Mouse (Mus musculus) intestine, postnatal 0 days (tissue): ENCODE results near the gene Cd3eap. TPM values are rescaled to one million over a fixed set of nuclear protein-coding genes. Genes with fewer than 3 reads are reported as not detected.

Source experiments
- ATAC-seq: fragments of 200-750 bp; cut with Nextera tagmentation; 2 replicates; pipeline ENCODE4 v1.8.0; 2017; ENCODE audit warnings: mild to moderate bottlenecking, moderate TSS enrichment, moderate library complexity
- H3K27ac ChIP-seq: fragments of 300-500 bp; sonication (generic); 2 replicates; pipeline ENCODE4 v1.5.1; 2014; ENCODE audit warnings: mild to moderate bottlenecking, low read depth, low read length, moderate library complexity
- H3K27me3 ChIP-seq: fragments of 300-500 bp; sonication (generic); replicated peaks from 2 replicates; pipeline ENCODE4 v1.6.1; 2014; ENCODE audit warnings: low read length, mixed read lengths; ENCODE audit not compliant: control insufficient read depth, insufficient read depth
- H3K36me3 ChIP-seq: fragments of 300-500 bp; sonication (generic); 2 replicates; pipeline ENCODE4 v1.6.1; 2014; ENCODE audit warnings: mild to moderate bottlenecking, moderate library complexity; ENCODE audit not compliant: control insufficient read depth, insufficient read depth
- H3K4me1 ChIP-seq: fragments of 300-500 bp; sonication (generic); replicated peaks from 2 replicates; pipeline ENCODE4 v1.6.1; 2014; ENCODE audit warnings: antibody characterized with exemption, low read length, mixed read lengths; ENCODE audit not compliant: control insufficient read depth, insufficient read depth
- H3K4me2 ChIP-seq: fragments of 300-500 bp; sonication (generic); replicated peaks from 2 replicates; pipeline ENCODE4 v1.6.1; 2014; ENCODE audit warnings: low read depth, mild to moderate bottlenecking, moderate library complexity
- H3K4me3 ChIP-seq: fragments of 300-500 bp; sonication (generic); 2 replicates; pipeline ENCODE4 v1.5.1; 2014; ENCODE audit warnings: low read depth, low read length
- H3K9ac ChIP-seq: fragments of 300-500 bp; sonication (generic); 2 replicates; pipeline ENCODE4 v1.6.1; 2014; ENCODE audit warnings: mild to moderate bottlenecking, low read depth, low read length
- H3K9me3 ChIP-seq: fragments of 300-500 bp; sonication (generic); 2 replicates; pipeline ENCODE4 v1.6.1; 2016; ENCODE audit warnings: mixed run types; ENCODE audit not compliant: control insufficient read depth
- CTCF ChIP-seq: sonication (generic); IDR thresholded peaks from 2 replicates; pipeline ENCODE4 v1.5.1; 2016; ENCODE audit warnings: low read depth, mild to moderate bottlenecking, control low read depth, antibody characterized with exemption, moderate library complexity
- WGBS: fragments of 180-500 bp; shearing (Covaris S2); extraction: QIAGEN DNeasy Blood & Tissue Kit; methylation state at CpG from one replicate; pipeline ENCODE4 v1.1.7; 2014; 5-methylcytosine and 5-hydroxymethylcytosine counted together
- polyA plus RNA-seq: library from polyadenylated mRNA; unstranded; fragments of >200 nt; fragmentation: Nextera tagmentation; extraction: Ambion mirVana; gene quantifications from 2 replicates; pipeline ENCODE4 v1.2.1, GENCODE M21; 2015

The Cd3eap gene
- polyA plus RNA-seq, 1 experiment from 2014 or later = 8.3 TPM

- Histone ChIP-seq H3K27ac (peak overlapping the region; percentile 2; the same call in 1 of the 2 replicates), H3K4me3 (peak overlapping the region; percentile 52), H3K9ac (peak overlapping the region; percentile 35), H3K4me2 (peak overlapping the region; percentile 86), H3K9me3 (no peaks in the 10 kb centered on the region), H3K27me3 (no peaks in the 10 kb centered on the region), H3K4me1 (no peaks in the 10 kb centered on the region), H3K36me3 (no peaks in the 10 kb centered on the region)
- under 1% methylated on average over 44 of the region's 52 CpGs for WGBS
- TF ChIP-seq CTCF = no peak
- ATAC-seq = peak; percentile 28
Measured at GRCm38 (mm10) chr7:19332709-19333352, 26.5 kb downstream of the Cd3eap start.

- 57% methylated on average over 2 of the region's 2 CpGs for WGBS
- Histone ChIP-seq H3K4me1 (no peaks in the 10 kb centered on the region), H3K27ac (no peak overlapping the region), H3K27me3 (no peaks in the 10 kb centered on the region), H3K9ac (no peak overlapping the region), H3K4me2 (no peak overlapping the region), H3K9me3 (no peaks in the 10 kb centered on the region), H3K36me3 (no peaks in the 10 kb centered on the region), H3K4me3 (no peak overlapping the region)
- no peak for ATAC-seq
- no peak for TF ChIP-seq CTCF
Measured at GRCm38 (mm10) chr7:19331910-19332309, 27.4 kb downstream of the Cd3eap start.

- Histone ChIP-seq H3K4me2 (no peak overlapping the region), H3K4me1 (no peaks in the 10 kb centered on the region), H3K9me3 (no peaks in the 10 kb centered on the region), H3K27me3 (no peaks in the 10 kb centered on the region), H3K36me3 (no peaks in the 10 kb centered on the region), H3K9ac (no peak overlapping the region), H3K4me3 (no peak overlapping the region), H3K27ac (no peak overlapping the region)
- no peak for ATAC-seq
- TF ChIP-seq CTCF = peak; percentile 57
Measured at GRCm38 (mm10) chr7:19328425-19328824, 30.9 kb downstream of the Cd3eap start.

GRCm38 (mm10) chr7:19327782-19328181, 31.5 kb downstream of the Cd3eap start:
- no peaks in the 10 kb centered on the region for H3K9me3 ChIP-seq
- no peaks in the 10 kb centered on the region for H3K4me1 ChIP-seq
- 69% methylated on average over 5 of the region's 5 CpGs for WGBS
- no peak for TF ChIP-seq CTCF
- no peaks in the 10 kb centered on the region for H3K27me3 ChIP-seq
- no peak overlapping the region for H3K4me2 ChIP-seq
- no peak overlapping the region for H3K9ac ChIP-seq
- no peak overlapping the region for H3K4me3 ChIP-seq
- H3K27ac ChIP-seq = no peak overlapping the region
- no peaks in the 10 kb centered on the region for H3K36me3 ChIP-seq
- ATAC-seq = no peak

GRCm38 (mm10) chr7:19327128-19327527, 32.2 kb downstream of the Cd3eap start:
- no peak for TF ChIP-seq CTCF
- H3K9ac ChIP-seq = no peak overlapping the region
- H3K36me3 ChIP-seq = no peaks in the 10 kb centered on the region
- H3K27ac ChIP-seq = peak overlapping the region; percentile 64
- H3K9me3 ChIP-seq = no peaks in the 10 kb centered on the region
- 0 out of 2 replicates have a peak, but pooled peaks cover 6% of the 10 kb centered on the region for H3K27me3 ChIP-seq
- no peaks in the 10 kb centered on the region for H3K4me1 ChIP-seq
- peak overlapping the region; percentile 36 for H3K4me3 ChIP-seq
- peak; percentile 64 for ATAC-seq
- under 1% methylated on average over 22 of the region's 22 CpGs for WGBS
- H3K4me2 ChIP-seq = peak overlapping the region; percentile 67

- no peaks in the 10 kb centered on the region for H3K9me3 ChIP-seq
- H3K4me2 ChIP-seq = peak overlapping the region; percentile 67
- H3K27me3 ChIP-seq = 0 out of 2 replicates have a peak, but pooled peaks cover 6% of the 10 kb centered on the region
- peak; percentile 50 for ATAC-seq
- peak overlapping the region; percentile 64 for H3K27ac ChIP-seq
- peak overlapping the region; percentile 42; the same call in 1 of the 2 replicates for H3K9ac ChIP-seq
- TF ChIP-seq CTCF = no peak
- peak overlapping the region; percentile 36 for H3K4me3 ChIP-seq
- no peaks in the 10 kb centered on the region for H3K4me1 ChIP-seq
- H3K36me3 ChIP-seq = no peaks in the 10 kb centered on the region
- 2% methylated on average over 19 of the region's 20 CpGs for WGBS
Measured at GRCm38 (mm10) chr7:19326359-19326758, 32.9 kb downstream of the Cd3eap start.
